In genomic region chr13:98819094-98819493, GRCm38 (mm10) we compare ENCODE assay signal across 14 mouse cellular contexts. TPM values are rescaled to one million over a fixed set of nuclear protein-coding genes. Genes with fewer than 3 reads are reported as not detected.
DNase-seq lines count a peak whose midpoint lies in the region; ATAC-seq and TF ChIP-seq lines count a peak whose summit lies in the region.
"Had no signal": no experiment of that assay in that cellular context is flagged by ENCODE, and none has a peak within 500 bp of the region (broad histone marks: within the 10 kb centered on the region; RNA-seq: fewer than 3 reads in every experiment).

No protein-coding gene starts in this region.

- peak overlapping the region; percentile 85 for H3K27ac ChIP-seq in kidney, postnatal 0 days
- H3K27ac ChIP-seq in embryonic fibroblast, embryonic 13.5 days (ENCODE audit: insufficient read depth, low read length): peak overlapping the region; percentile 27; the same call in 1 of the 2 replicates
- no peak overlapping the region for H3K27ac ChIP-seq in embryonic facial prominence, embryonic 10.5 days (replicated peaks)

- H3K36me3 ChIP-seq in kidney, postnatal 0 days (ENCODE audit: insufficient read depth, low read length): no peaks in the 10 kb centered on the region
- H3K36me3 ChIP-seq in embryonic facial prominence, embryonic 10.5 days (replicated peaks): no peaks in the 10 kb centered on the region
- H3K36me3 ChIP-seq: G1E had no signal

- intact Hi-C loops in left cerebral cortex, postnatal 14 days (cut with DNase I): no loop called here

- no peak for ATAC-seq in kidney, postnatal 0 days (replicated peaks; ENCODE audit: low FRiP score, low read depth)
- peak; percentile 53 for ATAC-seq in monocyte, adult 5-6 weeks (replicated peaks; ENCODE audit: insufficient number of reproducible peaks, low FRiP score, low TSS enrichment, poor library complexity, severe bottlenecking)
- ATAC-seq: midbrain, embryonic 16.5 days had no signal

- no peak overlapping the region for H3K4me2 ChIP-seq in kidney, postnatal 0 days (ENCODE audit: low read length)

- H3K4me1 ChIP-seq in kidney, postnatal 0 days (replicated peaks; ENCODE audit: insufficient read depth, low read length): peaks cover 11% of the 10 kb centered on the region; the same call in 1 of the 2 replicates
- peaks cover 9% of the 10 kb centered on the region for H3K4me1 ChIP-seq in embryonic fibroblast, embryonic 13.5 days (ENCODE audit: control insufficient read depth, insufficient read depth, low read length)
- peaks cover 17% of the 10 kb centered on the region; the same call in 1 of the 2 replicates for H3K4me1 ChIP-seq in embryonic facial prominence, embryonic 10.5 days

- no peak overlapping the region for H3K9ac ChIP-seq in kidney, postnatal 0 days (ENCODE audit: low read depth, low read length)

- no peaks in the 10 kb centered on the region for H3K27me3 ChIP-seq in kidney, postnatal 0 days (ENCODE audit: insufficient read depth, low read length)
- H3K27me3 ChIP-seq in embryonic facial prominence, embryonic 10.5 days (replicated peaks; ENCODE audit: low read depth, poor library complexity, severe bottlenecking): no peaks in the 10 kb centered on the region

- H3K9me3 ChIP-seq in kidney, postnatal 0 days (replicated peaks; ENCODE audit: low read length): no peaks in the 10 kb centered on the region
- no peaks in the 10 kb centered on the region for H3K9me3 ChIP-seq in embryonic facial prominence, embryonic 10.5 days
- H3K9me3 ChIP-seq: G1E had no signal

- WGBS in kidney, postnatal 0 days: 40% methylated on average over 2 of the region's 2 CpGs
- 80% methylated on average over 2 of the region's 2 CpGs for WGBS in embryonic facial prominence, embryonic 10.5 days

- no peak for TF ChIP-seq POLR2A in embryonic fibroblast, embryonic 13.5 days (IDR thresholded peaks at IDR 0.05; ENCODE audit: low read depth, low read length)

- peak; percentile 73 for DNase-seq in kidney, postnatal 0 days (ENCODE audit: low spot score)
- no peak for DNase-seq in kidney, adult 9 months
- peak; percentile 69 for DNase-seq in NIH3T3 (ENCODE audit: low read depth)
- DNase-seq in left cerebral cortex, postnatal 14 days (ENCODE audit: low spot score in 2 of 2): no peak
- DNase-seq in embryonic facial prominence, embryonic 10.5 days (ENCODE audit: low spot score): no peak
- DNase-seq: adrenal gland, postnatal 25 days; cerebellum, postnatal 14 days; gastrocnemius, postnatal 25 days; right cerebral cortex, postnatal 14 days; thymus, adult 18-20 months had no signal

- no peak for TF ChIP-seq CTCF in kidney, postnatal 0 days (IDR thresholded peaks at IDR 0.05; ENCODE audit: low read depth)
- TF ChIP-seq CTCF in embryonic fibroblast, embryonic 13.5 days (IDR thresholded peaks at IDR 0.05; ENCODE audit: borderline replicate concordance, insufficient read depth, low read length): no peak

- H3K4me3 ChIP-seq in kidney, postnatal 0 days (replicated peaks; ENCODE audit: low read depth, low read length): no peak overlapping the region
- H3K4me3 ChIP-seq in embryonic fibroblast, embryonic 13.5 days (ENCODE audit: insufficient read depth, low read length): no peak overlapping the region
- H3K4me3 ChIP-seq in embryonic facial prominence, embryonic 10.5 days: no peak overlapping the region

RNA-seq across cellular contexts. Expression of gene Fcho2, which starts 3.8 kb away (rescaled TPM):
- polyA plus RNA-seq in kidney, postnatal 0 days (2015; fragmentation: Nextera tagmentation; extraction: Ambion mirVana): 33.0 and 33.5 TPM in 2 replicates
- 36.4 and 57.6 TPM in 2 replicates for polyA plus RNA-seq in embryonic fibroblast, embryonic 13.5 days (2011; ENCODE audit: insufficient read length, low read depth, missing spikeins)
- total RNA-seq in monocyte, adult 5-6 weeks (2017): 92.8 to 137 TPM (median 105 TPM) in 3 replicates
- 10 to 100 TPM; 36.7 to 36.9 TPM for total RNA-seq in left cerebral cortex, postnatal 14 days (2021)
- polyA plus RNA-seq in embryonic facial prominence, embryonic 10.5 days (2016; fragmentation: Nextera tagmentation; extraction: Ambion mirVana): 33.8 and 35.7 TPM in 2 replicates

Comparison
In these comparisons a context has a peak if more than half of its experiments do, and no peak if none do; other contexts are left out.
1. DNase-seq: peak in kidney, postnatal 0 days (single experiment) and NIH3T3 (single experiment); none in kidney, adult 9 months (single experiment), left cerebral cortex, postnatal 14 days (0 of 2) and embryonic facial prominence, embryonic 10.5 days (single experiment).